Mouse (Mus musculus): Measurements from ENCODE around the gene Gm9903. TPM values are rescaled to one million over a fixed set of nuclear protein-coding genes. Genes with fewer than 3 reads are reported as not detected.

Gene Gm9903
- polyA plus RNA-seq, 1 experiment = not detected

- TF ChIP-seq CTCF (IDR thresholded peaks at IDR 0.05; ENCODE audit: insufficient read depth, low read depth, low read length) = no peak
- TF ChIP-seq POLR2A (IDR thresholded peaks at IDR 0.05; ENCODE audit: insufficient read depth, low read depth, low read length) = no peak
- Histone ChIP-seq H3K4me1 (ENCODE audit: control insufficient read depth, insufficient read depth, low read length) (no peaks in the 10 kb centered on the region), H3K27ac (ENCODE audit: insufficient read depth, low read depth, low read length) (no peak overlapping the region), H3K4me3 (ENCODE audit: insufficient read depth, low read depth, low read length) (no peak overlapping the region)
- 0% methylated on average over 1 of the region's 1 CpGs for WGBS
Measured at GRCm38 (mm10) chr5:33675964-33676363, 46.2 kb downstream of the Gm9903 start.

- TF ChIP-seq CTCF (IDR thresholded peaks at IDR 0.05; ENCODE audit: insufficient read depth, low read depth, low read length) (no peak), POLR2A (IDR thresholded peaks at IDR 0.05; ENCODE audit: insufficient read depth, low read depth, low read length) (no peak)
- H3K4me3 ChIP-seq (ENCODE audit: insufficient read depth, low read depth, low read length) = no peak overlapping the region
- no peaks in the 10 kb centered on the region for H3K4me1 ChIP-seq (ENCODE audit: control insufficient read depth, insufficient read depth, low read length)
- no peak overlapping the region for H3K27ac ChIP-seq (ENCODE audit: insufficient read depth, low read depth, low read length)
- WGBS = 93% methylated on average over 5 of the region's 5 CpGs
Measured at GRCm38 (mm10) chr5:33678244-33678643, 48.5 kb downstream of the Gm9903 start.

GRCm38 (mm10) chr5:33681044-33681443 is 51.3 kb downstream of the Gm9903 start:
- no peak overlapping the region for H3K4me3 ChIP-seq (ENCODE audit: insufficient read depth, low read depth, low read length)
- peaks cover 2% of the 10 kb centered on the region; the same call in 1 of the 2 replicates for H3K4me1 ChIP-seq (ENCODE audit: control insufficient read depth, insufficient read depth, low read length)
- TF ChIP-seq CTCF (IDR thresholded peaks at IDR 0.05; ENCODE audit: insufficient read depth, low read depth, low read length) (no peak), POLR2A (IDR thresholded peaks at IDR 0.05; ENCODE audit: insufficient read depth, low read depth, low read length) (no peak)
- H3K27ac ChIP-seq (ENCODE audit: insufficient read depth, low read depth, low read length) = no peak overlapping the region
- 75% methylated on average over 3 of the region's 3 CpGs for WGBS

Other genes with a start within 250 kb of the Gm9903 start
- not detected in 2 replicates for gene Nkx1-1, start 195.9 kb upstream of the Gm9903 start, polyA plus RNA-seq (2012; ENCODE audit: insufficient read depth, insufficient read length, low replicate concordance, missing spikeins)
- gene Fam53a, start 290 bp upstream of the Gm9903 start, polyA plus RNA-seq (2012; ENCODE audit: insufficient read depth, insufficient read length, low replicate concordance, missing spikeins) = not detected in 2 replicates
- not detected in 2 replicates for gene Slbp, start 22.6 kb downstream of the Gm9903 start, polyA plus RNA-seq (2012; ENCODE audit: insufficient read depth, insufficient read length, low replicate concordance, missing spikeins)
- gene Tacc3, start 28.2 kb downstream of the Gm9903 start, polyA plus RNA-seq (2012; ENCODE audit: insufficient read depth, insufficient read length, low replicate concordance, missing spikeins) = not detected in 2 replicates
- not detected in 2 replicates for gene Tmem129, start 28.5 kb downstream of the Gm9903 start, polyA plus RNA-seq (2012; ENCODE audit: insufficient read depth, insufficient read length, low replicate concordance, missing spikeins)
- gene Fgfr3, start 91.7 kb downstream of the Gm9903 start, polyA plus RNA-seq (2012; ENCODE audit: insufficient read depth, insufficient read length, low replicate concordance, missing spikeins) = not detected in 2 replicates
- not detected in 2 replicates for gene Letm1, start 152.9 kb downstream of the Gm9903 start, polyA plus RNA-seq (2012; ENCODE audit: insufficient read depth, insufficient read length, low replicate concordance, missing spikeins)
- gene Nsd2, start 190.8 kb downstream of the Gm9903 start, polyA plus RNA-seq (2012; ENCODE audit: insufficient read depth, insufficient read length, low replicate concordance, missing spikeins) = 362 and 366 TPM in 2 replicates

Data from olfactory bulb, adult 2 months (tissue).